Mouse (Mus musculus) layer of hippocampus, adult 9-11 months (tissue): ENCODE measurements around the gene Slc9a6.

Source experiments
- DNase-seq: peaks from one replicate; pipeline ENCODE4 v3.0.0; 2022

Gene Slc9a6

DNA sequence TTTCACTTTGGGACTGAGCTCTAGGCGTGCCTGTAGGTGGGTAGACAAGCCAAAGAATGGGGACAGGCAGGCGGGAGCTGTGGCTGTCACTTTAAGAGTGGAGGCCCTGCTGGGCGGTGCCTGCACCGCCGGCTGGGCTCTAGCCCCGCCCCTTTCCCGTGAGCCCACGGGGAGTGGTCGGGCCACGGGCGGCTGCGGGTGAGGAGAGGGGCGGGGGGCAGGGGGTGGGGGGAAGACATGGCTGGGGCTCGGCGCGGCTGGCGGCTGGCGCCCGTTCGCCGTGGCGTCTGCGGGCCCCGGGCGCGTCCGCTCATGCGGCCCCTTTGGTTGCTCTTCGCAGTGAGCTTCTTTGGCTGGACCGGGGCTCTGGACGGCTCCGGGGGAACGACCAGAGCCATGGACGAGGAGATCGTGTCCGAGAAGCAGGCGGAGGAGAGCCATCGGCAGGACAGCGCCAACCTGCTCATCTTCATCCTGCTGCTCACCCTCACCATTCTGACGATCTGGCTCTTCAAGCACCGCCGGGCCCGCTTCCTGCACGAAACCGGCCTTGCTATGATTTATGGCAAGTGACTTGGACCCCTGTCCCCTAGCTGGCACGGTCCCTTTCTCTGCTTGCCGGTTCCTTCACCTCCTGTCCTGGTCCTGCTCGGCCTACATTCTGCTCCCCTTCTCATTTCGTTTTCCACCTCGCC is at the start of gene Slc9a6:
Slc9a6 (plus strand) TSS at position 135 of the 695 bp plus-strand sequence.
- DNase-seq, result peak; percentile 79

DNA sequence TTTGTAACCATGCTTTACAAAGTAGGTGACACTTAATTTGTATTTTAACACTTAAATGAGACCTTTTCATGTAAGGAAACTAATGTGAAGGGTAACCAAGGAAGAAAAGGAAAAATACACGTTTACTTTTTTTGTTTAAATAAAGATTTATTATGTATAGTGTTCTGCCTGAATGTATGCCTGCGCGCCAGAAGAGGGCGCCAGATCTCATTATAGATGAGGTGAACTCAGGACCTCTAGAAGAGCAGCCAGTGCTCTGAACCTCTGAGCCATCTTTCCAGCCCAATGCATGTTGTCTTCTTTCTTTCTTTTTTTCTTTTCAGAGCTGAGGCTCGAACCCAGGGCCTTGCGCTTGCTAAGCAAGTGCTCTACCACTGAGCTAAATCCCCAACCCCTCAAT is 37.1 kb upstream of the Slc9a6 start:
- no peak for DNase-seq

DNA sequence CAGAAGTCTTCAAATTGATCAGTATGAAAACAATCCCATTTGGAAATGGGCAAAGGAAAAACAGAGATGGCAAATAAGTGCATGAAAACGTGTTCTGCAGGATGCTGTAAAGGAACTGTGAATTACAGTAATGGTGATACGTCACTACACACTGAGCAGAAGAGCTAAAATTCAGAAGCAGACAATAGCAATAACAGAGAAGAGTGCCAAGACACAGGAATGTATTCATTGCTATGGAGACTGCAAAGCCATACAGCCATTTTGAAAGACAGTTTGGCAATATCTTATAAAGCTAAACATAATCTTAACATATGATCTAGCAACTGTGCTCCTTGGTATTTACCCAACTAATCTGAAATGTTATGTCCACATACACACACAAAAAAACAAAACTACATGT is 31.4 kb upstream of the Slc9a6 start:
- DNase-seq, result no peak

DNA sequence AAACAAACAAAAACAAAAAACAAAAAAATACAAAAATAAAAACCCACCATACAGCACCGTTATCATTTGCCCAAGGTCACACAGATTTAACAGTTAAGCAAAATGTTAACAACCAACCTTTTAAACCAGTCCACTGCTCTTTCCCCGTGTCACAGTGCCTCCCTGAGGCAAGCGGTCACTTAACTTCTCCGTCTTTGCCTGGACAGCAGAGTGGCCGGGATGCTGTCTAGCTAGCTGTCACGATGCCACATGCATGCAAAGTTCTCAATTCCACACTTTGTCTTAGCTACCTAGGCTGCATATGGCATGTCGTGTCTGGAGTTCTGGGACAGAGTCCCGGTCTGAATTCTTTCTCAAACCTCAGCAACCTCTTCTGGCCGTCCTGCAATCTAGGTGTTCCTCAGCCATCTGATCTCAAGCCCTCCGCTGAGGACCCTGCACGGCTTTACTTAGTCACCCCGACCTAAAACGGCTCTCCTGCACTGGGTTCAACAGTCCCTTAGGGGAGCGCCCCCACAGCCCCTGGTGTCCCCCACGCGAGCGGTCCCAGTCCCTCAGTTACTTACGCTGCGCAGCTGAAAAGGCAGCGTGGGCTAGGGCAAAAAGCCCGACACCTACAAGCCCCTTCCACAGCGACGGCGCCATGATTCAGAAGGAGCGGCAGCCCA is 12.2 kb upstream of the Slc9a6 start:
- no peak for DNase-seq

DNA sequence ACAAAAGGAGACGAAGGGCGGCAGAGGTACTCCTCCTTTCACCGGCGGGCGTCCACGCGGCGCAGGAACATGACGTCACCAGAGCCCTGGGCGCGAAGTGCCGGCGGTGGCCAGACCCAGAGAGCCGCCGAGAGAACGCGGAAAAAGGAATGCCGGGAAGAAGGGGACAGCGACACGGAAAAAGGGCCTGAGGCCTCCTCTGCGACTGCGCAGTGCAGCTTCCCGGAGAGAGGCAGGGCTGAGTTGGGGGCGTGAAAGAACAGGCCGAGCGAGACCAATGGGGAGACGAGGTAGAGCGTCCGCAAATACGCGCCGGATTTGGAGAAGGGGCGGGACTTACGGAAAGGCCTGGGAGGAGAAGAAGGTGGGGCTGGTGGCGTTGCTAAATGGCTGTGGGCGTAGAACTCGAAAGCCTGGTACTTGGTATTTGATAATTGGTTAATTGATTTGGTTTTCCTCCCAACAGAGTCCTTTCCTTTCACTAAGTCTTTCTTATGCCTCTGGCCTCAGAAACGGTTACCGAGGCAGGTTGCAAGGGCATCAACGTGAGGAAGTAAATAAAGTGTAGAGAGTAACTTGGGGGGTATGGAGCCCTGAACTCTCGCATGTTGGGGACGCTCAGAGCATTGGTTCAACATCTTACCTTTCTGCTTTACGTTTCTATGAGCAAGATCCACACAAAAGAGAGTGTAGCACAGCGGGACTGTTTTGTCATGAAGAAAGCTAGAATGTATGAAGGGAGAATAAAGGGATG is 11.5 kb upstream of the Slc9a6 start, which contains the start of gene Mmgt1:
Mmgt1 (minus strand) TSS at position 183 of the 754 bp plus-strand sequence.
- DNase-seq, result peak; percentile 96

DNA sequence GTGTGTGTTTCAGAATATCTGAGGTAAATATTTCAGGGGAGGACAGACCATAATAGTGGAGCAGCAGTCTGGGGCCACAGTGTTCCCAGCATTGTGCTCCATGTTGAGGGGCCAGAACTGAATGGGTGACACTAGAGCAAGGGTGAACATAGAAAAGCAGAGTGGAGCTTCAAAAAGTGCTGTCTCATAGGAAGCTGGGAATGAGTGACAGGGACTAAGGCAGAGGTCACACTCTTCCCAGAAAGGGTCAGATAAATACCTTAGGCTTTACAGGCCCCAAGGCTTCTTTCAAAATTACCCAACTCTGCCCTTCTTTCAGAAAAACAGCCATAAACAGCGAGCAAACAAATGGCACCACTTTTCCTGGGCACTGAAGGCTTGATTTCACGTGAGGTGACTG is 3.0 kb upstream of the Slc9a6 start:
- no peak for DNase-seq

DNA sequence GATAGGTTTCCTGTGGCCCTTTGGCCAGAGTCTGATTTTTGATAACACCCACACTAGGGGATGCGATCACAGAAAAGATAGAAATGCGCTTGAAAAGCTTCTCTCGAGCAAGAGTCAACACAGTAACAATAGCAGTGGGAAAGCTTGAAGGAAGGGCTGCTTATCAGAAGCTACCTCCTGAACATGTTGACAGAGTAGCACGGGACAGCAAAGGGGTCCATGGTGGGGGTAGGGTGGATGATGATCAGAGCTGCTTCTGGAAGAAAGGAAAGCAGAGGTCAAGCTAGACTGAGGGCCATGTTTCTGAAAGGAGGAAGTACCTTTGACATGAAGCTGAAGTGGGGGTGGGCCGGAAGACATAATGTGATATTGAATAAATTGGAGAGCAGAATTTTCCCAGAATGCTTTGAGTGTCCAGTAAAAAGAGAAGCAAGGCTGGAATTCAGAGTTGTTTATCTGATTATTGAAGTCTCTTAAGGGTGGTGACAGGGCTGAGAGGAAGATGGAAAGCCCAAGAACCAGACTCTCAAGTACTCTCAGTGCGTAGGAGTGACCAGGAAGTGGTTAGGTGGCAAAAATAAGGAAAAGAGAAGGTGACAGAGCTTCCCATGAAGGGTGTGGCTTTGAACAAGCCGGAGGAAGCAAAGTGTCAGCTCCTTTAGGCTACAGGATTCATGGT is 2.4 kb upstream of the Slc9a6 start:
- DNase-seq, result no peak

DNA sequence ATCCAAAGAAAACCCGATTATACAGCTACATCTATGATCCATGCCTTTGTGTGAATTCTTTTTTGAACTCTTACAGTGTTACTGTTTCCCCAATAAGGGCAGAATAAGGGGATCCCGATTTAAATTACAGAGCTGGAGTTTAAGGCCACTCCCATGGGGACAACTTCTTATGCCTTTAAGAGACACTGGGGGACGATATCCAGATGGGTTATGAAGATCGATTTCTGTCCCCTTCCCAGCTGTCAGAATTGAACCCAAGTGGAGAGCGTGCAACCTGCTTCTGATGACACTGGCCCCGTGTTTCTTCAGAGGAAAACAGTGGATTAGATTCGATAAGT is 303 bp upstream of the Slc9a6 start:
- DNase-seq, result no peak

DNA sequence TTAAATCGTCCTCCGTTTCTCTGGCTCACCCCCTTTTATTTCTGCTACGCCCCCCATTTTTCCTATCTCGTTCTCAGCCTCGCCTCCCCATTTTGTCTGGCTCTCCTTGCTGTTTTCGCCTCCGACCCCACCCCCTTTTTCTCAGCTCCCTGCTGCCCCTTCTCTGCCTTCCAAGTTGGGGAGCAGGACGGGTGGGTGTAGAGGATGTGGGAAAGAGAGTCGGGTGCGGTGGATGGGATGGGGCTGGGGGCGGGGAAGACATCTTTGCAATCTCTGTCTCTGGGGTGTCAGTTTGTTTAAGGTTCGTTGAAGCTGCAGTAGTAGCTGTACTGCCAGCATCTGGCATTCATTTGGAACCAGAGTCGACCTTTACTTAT is 749 bp downstream of the Slc9a6 start:
- DNase-seq, result no peak

DNA sequence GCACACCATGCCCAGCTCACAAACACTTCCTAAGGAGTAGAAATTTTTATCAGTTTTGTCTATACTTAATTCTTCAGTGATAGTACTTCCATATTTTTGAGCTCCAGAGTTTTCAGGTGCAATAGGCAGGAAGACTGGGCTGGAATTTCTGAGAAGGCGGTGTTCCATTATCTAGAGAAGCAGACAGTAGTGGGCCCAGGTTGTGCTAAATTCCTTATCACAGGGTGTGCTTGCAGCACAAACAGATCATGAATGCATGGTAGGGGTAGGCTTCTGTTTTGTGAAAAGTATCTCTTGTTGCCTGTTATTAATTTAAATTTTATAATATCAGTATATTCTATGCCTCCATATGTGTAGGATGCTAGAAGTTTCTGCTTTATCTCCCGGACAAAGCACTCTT is 5.7 kb downstream of the Slc9a6 start:
- DNase-seq, result no peak

DNA sequence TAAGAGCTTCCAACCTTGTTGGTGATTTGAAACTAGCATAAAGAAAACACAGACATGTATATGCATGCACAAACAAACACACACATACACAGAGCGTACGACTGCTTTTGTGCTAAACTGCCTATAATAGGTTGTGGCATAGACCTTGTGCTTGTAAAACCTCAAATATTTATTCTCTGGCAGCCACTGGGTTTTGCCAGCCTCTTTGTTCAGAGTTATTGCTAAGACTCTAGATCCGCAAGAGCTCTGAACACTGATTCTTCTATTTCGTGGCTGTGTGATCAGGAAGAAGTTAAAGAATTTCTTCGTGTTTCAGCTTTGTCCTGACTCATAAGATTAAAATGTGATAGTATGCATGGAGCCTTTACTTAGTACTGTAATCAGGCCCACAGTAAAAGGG is 26.6 kb downstream of the Slc9a6 start:
- no peak for DNase-seq

DNA sequence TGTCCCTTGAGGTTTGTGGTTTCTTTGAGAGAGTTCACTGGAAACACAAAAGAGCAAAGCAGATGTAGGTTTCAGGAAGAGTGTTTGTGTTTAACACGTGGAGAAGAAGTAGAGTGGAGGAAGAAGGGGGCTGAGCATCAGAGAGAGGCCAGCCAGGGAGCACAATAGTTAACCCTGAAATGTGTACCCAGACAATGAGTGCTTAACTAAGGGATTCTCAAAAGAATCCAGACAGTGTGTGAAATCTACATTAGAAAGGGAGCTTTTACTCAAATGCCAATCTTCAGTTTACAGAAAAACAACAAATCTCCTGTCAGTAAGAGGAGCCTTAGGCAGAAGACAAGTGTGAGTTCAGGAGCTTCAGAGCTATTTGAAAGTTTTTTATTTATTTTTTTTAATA is 30.5 kb downstream of the Slc9a6 start:
- DNase-seq, result no peak

DNA sequence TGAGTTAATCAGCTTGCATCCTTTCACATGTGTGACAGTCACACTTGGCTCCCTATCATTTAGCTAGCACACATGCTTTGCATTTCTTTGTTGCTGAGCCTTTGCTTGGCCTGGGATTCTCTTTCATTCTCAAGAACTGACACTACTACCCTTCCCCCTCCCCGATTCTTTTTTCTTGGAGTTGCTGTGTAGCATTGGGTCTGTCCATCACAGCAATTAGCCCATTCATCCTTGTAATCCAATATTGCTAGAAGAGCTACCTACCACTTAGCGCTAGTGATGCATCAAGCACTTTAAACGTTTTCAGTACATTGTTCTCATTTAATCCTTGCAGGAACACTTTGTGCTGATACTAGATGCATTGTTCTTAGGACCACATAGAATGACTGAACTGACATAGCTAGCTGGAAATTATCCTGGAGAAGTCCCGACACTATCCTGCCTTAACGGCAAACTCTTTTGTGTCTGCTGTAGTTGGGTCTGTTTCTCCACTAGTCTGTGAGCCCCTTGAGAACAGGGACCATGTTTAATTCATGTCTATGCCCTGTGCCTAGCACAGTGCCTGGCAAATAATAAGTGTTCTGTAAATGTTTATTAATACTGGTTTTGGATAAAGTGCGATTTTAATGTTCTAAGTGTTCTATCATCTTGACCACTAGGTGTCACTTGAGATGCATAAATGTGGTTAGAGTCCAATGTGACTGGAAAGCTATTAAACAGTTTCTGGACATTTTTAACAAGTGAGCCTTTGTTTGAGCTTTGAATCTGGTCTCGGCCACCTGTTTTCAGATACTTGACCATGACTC is 40.2 kb downstream of the Slc9a6 start:
- DNase-seq, result no peak

DNA sequence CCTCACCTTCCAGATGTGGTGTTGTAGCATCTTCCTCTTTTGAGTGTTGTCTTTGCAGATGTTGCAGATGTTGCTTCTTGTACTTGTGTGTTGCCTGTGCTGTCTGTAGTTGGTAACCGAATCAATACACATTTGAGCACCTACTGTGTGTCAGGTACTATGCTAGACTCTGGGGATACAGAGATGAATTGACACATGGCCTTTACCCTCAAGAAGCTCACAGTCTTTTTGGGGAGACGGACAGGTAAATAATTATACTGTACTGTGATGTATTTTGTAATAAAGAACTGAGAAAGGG is 40.7 kb downstream of the Slc9a6 start:
- no peak for DNase-seq

DNA sequence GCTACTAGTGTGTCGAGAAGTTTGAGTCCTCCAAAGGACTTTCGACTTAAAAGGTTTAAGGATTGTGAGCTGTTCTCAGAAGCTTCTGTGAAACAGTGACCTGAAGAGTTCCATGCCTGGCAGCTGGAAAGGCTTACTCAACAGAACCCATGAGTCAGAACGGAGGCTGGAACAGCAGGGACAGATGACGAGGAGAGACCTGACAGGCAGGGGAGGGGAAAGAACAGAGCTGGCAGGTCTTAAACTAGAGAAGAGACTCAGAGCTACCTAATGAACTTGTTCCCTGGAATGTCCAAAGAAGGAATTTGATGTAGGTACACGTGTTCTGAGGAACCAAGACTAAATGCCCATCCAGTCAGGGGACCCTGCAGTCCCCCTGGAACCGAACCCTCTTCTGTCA is 41.3 kb downstream of the Slc9a6 start:
- DNase-seq, result no peak

DNA sequence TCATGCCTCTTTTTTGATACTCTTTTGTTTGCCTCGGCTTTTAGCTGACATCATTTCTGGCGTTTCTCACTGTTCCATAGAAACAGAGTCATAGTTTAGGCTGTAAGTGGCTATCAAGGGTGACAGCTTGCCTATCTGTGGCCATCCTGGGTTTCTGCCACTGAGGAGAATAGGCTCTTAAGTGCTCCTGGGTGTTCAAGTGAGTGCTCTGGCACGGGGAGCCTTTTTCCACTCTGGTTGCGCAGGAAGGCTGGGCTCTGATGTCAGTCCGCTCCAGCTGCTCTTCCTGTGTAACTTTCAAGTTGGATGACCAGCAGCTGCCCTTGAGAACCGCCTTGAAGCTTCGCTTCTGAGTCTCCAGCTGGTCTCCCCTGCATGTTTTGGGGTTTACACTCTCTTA is 42.2 kb downstream of the Slc9a6 start:
- DNase-seq, result no peak

DNA sequence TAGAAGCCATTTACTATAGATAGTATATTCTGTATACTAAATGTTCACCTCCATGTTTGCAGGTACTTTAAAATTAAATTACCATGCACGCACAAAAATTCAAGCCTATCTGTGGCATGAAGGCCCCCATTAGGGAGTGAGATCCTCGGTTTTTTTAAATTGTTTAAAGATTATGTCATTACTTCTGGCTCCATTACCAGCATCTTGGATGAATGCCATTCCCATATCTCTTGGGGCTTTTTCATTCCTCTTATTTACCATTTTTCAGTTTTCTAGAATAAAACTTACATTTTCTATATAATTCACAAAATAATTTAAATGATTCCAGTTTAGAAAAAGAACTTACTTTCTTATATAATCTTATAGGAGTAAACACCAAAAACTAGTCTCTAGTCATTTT is 46.1 kb downstream of the Slc9a6 start:
- no peak for DNase-seq

DNA sequence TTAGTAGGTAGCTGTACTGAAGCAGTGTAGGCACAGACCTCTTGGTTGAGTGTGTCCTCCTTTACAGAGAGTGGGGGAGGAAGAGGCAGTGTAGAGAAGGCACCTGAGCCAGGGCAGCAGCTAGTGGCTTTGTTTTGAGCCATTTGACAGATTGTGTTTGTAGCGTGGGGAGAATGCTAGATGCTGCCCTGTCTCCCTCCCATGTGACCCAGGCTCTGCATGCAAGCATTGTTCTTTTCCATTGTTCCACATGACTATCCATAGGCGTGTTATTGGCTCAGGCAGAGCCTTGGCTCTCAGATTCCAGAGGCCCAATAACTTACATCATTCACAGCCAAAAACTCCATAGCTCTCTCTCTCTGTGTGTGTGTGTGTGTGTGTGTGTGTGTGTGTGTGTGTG is 49.7 kb downstream of the Slc9a6 start:
- no peak for DNase-seq

DNA sequence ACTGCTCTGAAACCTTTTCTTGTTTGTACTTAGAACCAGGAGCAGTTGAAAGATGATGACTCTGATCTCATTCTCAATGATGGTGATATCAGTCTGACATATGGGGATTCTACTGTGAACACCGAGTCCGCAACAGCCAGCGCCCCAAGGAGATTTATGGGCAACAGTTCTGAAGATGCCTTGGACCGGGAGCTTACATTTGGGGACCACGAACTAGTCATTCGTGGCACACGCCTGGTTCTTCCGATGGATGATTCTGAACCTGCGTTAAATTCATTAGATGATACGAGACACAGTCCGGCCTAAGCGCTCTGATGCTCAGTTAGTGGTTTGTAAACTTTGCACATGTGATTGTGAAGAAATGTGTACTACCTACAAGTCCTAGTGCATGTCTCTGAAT is 51.6 kb downstream of the Slc9a6 start:
- DNase-seq, result no peak

DNA sequence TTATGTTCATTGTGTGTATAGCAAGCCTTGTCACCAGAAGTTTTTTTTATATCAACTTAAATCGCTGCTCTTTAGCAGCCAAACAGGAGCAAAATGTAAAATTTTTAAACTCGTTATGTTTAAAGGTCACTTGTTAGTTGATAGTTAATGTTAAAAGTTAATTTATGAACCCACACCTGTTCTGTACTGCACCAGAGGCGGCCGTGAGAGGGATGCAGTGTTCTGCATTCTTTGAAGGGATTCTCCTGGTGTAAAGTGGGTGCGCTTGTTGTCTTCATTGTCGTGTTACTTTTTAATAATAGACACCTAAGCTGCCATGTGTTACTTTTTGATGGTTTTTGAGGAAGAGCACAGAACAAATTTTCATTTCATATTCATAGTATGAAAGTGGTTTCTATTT is 52.8 kb downstream of the Slc9a6 start:
- DNase-seq, result no peak

DNA sequence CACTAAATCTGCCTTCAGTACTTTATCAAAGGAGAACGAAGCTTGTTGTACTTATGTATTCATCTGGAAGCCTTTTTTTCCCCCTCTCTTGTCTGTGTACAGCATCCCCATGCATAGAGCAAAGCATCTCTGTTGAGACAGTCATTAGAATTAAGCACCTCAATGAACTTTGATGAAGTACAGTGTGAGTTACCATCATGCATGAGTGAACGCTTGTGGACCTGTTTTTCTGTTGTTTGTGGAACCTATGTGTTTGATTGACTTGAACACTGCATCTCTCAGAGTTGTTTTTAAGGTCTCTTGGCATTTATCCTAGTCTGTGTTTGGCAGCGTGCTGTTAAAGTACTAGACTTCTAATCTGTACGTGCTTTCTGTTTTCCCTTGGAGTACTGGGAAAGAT is 53.8 kb downstream of the Slc9a6 start:
- DNase-seq, result no peak

DNA sequence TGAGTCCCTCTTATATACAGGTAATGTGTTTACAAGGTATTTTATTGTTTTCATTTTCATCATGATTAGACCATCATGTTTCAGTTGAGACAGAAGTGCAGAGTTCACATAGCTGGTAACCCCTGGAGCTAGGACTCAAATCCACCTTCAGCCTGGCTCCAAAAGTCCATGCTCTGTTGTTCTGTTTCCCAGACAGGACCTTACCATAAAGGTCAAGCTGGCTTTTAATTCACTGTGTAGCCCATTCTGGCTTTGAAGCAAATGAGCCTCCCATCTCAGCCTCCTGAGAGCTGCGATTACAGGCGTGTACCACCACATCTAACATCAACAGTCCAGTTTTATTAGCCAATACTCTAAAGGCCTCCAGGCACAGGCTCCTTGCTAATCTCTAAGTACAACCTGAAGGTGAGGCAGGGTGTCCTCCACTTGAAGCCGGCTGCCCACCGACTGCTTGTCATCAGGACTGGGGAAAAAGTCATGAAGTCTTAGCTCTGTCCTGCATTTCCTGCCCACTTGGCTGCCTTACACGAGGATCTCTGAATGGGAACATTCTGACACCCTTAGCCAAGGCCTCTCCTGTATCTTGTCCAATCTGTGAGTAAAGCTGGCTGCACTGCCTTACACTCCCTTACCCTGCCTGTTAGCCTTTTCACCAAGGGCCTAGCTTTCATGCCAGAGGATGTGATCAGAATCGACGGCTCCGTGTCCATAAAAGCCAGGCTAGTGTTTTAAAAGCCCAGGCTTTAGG is 55.8 kb downstream of the Slc9a6 start:
- no peak for DNase-seq
